Mouse (Mus musculus): ENCODE data around the gene Mtpn. TPM values are rescaled to one million over a fixed set of nuclear protein-coding genes. Genes with fewer than 3 reads are reported as not detected.

Mtpn gene
- total RNA-seq, 2 experiments from 2014 or later: 295 to 317 TPM

DNA sequence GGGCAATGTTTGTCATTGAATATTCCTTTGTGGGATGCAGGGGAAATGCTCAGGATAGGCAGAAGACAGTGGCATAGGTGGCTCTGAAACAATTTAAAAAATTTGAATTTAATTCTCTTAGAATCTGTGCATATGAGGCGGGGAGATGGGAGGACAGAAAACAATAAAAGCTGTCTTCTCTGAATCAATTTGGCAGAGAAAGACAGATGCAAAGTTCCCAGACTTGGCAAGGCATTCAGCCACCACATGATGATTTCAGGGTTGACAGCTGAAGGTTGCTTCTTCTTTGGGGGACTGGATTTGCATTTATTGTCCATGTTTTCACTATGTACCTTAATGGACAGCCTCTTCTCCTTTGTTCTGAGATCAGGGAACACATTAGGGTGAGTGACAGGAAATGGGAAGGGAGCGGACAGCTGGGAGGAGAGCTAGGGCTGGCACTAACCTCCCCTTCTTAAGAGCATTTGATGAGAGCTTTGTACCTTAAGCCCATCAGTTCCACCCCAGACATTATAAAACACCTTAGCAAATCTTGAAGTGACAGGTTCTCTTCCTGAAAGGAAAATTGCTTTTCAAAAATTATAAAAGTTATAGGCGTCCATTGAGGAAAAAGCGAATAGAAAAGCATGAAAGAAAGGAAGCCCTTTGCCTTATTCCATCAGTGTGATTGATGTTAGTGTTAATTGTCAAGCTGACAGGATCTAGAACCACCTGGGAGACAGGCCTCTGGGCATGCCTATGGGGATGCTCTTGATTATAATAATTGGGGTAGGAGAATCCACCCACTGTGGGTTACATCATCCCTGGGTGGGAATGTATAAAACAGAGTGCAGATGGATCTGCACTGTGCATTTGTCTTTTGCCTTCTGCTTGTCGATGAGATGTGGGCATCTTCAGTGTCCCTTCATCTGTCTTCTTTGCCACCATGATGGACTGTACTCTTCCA, 76.0 kb downstream of the Mtpn start:
- no peak for DNase-seq (ENCODE audit: low spot score in 2 of 2)
- intact Hi-C loops (cut with DNase I): no loop called here

GRCm38 (mm10) chr6:35462484-35462883, 77.2 kb downstream of the Mtpn start:
- DNase-seq (ENCODE audit: low spot score in 2 of 2): no peak
- intact Hi-C loops (cut with DNase I): no loop called here

Small RNA genes lying within 50 kb of the gene (microRNA-seq; reads per million reads assigned to microRNA genes)
- gene Gm23053: 0 reads per million in 2 experiments

Other genes with a start within 250 kb of the Mtpn start
- 10 to 100 TPM; 11.9 to 14.4 TPM for gene Slc13a4, start 231.8 kb downstream of the Mtpn start, total RNA-seq (2021)
- 1 to 10 TPM; 5.0 to 6.6 TPM for gene Fam180a, start 213.7 kb downstream of the Mtpn start, total RNA-seq (2021)

Data from left cerebral cortex, postnatal 25 days (tissue).